Mouse (Mus musculus): ENCODE measurements around the gene Pex11b. TPM values are rescaled to one million over a fixed set of nuclear protein-coding genes. Genes with fewer than 3 reads are reported as not detected.
"Not testable (repeated sequence)": the region's sequence is repeated elsewhere in the genome, so short reads cannot be mapped to it uniquely, and the experiment has no call there.

Gene Pex11b
- polyA plus RNA-seq, 1 experiment from 2014 or later, result 55.0 TPM

- not testable (repeated sequence) for H3K36me3 ChIP-seq; H3K27me3 ChIP-seq; ATAC-seq (ENCODE audit: insufficient number of reproducible peaks, insufficient read depth, low FRiP score, low TSS enrichment); H3K4me3 ChIP-seq; H3K9me3 ChIP-seq; H3K4me2 ChIP-seq (replicated peaks); H3K9ac ChIP-seq; H3K27ac ChIP-seq
- peaks cover 17% of the 10 kb centered on the region for H3K4me1 ChIP-seq
- WGBS, result 86% methylated on average over 7 of the region's 7 CpGs
Observed at GRCm38 (mm10) chr3:96665732-96666363, 30.7 kb downstream of the Pex11b start.

DNA sequence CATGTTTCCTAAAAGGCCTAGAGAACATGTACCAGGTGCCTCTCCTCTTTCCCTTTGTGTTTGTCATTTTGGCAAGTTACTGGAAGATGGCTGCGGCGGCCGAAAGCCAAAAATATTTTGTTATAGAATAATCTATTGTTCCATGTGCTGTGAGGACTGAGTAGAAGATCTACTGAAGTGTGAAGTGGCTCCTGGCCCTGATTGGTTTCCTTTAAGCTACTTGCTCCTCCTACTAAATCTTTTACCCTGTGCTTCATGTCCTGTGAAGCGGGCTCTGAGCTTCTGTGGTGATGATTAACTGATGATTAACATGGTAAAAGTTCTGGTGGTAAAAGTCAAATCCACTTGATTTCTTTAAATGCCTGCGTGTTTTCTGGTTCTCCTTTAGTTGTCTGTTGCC lies 31.7 kb downstream of the Pex11b start:
- WGBS, result 91% methylated on average over 5 of the region's 5 CpGs
- Histone ChIP-seq H3K4me3 (no peak overlapping the region), H3K36me3 (no peaks in the 10 kb centered on the region), H3K9me3 (no peaks in the 10 kb centered on the region), H3K27me3 (0 out of 2 replicates have a peak, but pooled peaks cover 3% of the 10 kb centered on the region), H3K27ac (no peak overlapping the region), H3K9ac (no peak overlapping the region), H3K4me2 (replicated peaks) (no peak overlapping the region), H3K4me1 (peaks cover 17% of the 10 kb centered on the region)
- ATAC-seq (ENCODE audit: insufficient number of reproducible peaks, insufficient read depth, low FRiP score, low TSS enrichment), result no peak

DNA sequence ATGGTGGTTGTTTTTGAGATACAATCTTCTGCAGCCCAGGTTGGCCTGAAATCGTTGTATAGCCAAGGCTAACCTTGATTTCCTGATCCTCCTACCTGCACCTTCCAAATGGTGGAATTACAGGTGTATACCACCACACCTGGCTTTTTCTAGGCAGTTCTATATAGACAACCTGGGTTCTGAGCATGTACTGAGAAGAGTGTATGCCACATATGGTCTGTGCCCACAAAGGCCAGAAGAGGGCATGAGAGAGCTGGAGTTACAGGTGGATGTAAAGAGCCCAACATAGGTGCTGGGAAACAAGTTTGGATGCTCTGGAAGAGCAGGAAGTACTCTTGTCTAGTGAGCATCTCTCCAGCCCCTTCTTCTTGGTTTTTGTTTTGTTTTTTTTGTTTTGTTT lies 32.1 kb downstream of the Pex11b start:
- Histone ChIP-seq H3K4me3 (no peak overlapping the region), H3K27me3 (0 out of 2 replicates have a peak, but pooled peaks cover 3% of the 10 kb centered on the region), H3K27ac (no peak overlapping the region), H3K4me1 (peaks cover 17% of the 10 kb centered on the region), H3K4me2 (replicated peaks) (no peak overlapping the region), H3K36me3 (no peaks in the 10 kb centered on the region), H3K9me3 (no peaks in the 10 kb centered on the region), H3K9ac (no peak overlapping the region)
- 34% methylated on average over 1 of the region's 1 CpGs for WGBS
- ATAC-seq (ENCODE audit: insufficient number of reproducible peaks, insufficient read depth, low FRiP score, low TSS enrichment), result no peak

DNA sequence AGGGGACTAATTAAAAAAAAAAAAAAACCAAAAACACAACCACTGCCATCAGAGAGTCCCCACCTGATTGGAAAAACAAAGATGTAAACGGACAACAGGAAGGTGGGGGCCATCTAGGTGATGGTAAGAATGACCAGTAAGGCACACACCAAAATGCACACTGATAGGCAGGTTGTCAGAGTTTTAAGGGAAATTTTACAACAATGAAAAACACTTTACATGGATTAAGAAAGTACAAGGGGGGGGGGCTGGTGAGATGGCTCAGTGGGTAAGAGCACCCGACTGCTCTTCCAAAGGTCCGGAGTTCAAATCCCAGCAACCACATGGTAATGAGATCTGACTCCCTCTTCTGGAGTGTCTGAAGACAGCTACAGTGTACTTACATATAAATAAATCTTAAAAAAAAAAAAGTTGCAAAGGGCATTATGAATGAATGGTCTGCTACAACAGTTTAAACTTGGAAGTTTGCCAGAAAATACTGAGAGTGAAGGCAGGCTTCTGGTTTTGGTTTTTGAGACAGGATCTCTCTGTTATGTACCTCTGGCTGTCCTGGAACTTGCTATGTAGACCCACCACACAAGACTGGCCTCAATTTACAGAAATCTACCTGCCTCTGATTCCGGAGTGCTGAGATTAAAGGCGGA lies 33.4 kb downstream of the Pex11b start:
- Histone ChIP-seq H3K27me3 (0 out of 2 replicates have a peak, but pooled peaks cover 3% of the 10 kb centered on the region), H3K4me2 (replicated peaks) (no peak overlapping the region), H3K27ac (no peak overlapping the region), H3K9me3 (no peaks in the 10 kb centered on the region), H3K4me1 (peaks cover 7% of the 10 kb centered on the region), H3K4me3 (no peak overlapping the region), H3K9ac (no peak overlapping the region), H3K36me3 (no peaks in the 10 kb centered on the region)
- 97% methylated on average over 5 of the region's 5 CpGs for WGBS
- ATAC-seq (ENCODE audit: insufficient number of reproducible peaks, insufficient read depth, low FRiP score, low TSS enrichment), result no peak

DNA sequence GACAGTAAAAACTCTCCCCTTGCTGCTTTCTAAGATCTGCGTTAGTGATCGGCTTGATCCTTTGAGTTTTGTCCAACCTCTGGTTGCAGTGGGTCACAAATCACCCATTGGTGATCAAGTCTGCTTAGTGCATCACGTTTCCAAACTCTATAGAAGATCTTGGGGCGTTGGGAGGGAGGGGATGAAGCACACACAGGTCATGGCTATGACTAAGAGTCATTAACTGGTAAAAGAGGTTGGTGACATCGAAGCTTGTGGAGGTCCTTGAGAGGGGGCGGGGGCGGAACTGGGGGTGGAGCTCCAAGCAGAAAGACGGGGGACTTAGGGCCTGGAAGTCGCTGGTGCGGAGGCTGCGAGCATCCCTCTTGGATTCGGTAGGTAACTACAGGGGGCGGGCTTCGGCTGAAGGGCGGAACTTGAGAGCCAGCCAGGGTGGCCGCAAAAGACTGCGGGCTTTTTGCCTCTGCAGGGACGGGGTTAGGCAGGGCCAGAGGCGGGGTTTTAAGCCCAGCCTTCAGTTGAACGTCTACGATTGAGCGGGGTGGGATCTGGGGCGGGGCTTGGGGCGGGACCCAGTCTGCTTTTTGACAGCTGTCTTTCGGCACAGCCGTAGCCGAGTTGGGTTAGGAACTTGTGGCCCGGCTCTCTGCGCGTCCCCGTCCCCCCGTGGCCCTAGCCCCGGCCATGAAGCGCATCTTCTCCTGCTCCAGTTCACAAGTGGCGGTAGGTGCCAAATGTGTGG lies 34.7 kb downstream of the Pex11b start, which contains the start of gene Ankrd35:
Gene Ankrd35, plus strand, starts transcription at position 405 of the 742 bp plus-strand sequence.
- WGBS, result 5% methylated on average over 33 of the region's 35 CpGs

DNA sequence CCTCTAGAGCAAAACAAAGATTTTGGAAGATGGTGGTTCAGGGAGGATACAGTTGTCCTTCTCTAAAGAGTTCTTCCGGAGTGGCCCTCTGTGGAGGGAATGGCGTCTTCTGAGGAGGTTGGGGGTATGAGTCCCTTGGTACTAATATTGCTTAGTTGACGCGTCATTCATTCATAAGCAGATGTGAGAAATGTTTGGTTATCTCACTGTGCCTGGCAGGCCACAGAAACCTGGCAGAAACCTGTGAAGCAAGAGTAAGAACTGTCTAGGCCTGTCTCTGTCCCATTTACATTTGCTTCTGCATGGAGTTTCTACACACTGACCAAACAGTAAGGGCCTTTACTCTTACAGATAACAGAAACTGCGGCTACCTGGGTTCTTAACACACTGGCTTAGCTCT lies 36.3 kb downstream of the Pex11b start:
- 92% methylated on average over 5 of the region's 5 CpGs for WGBS
- Histone ChIP-seq H3K27me3 (0 out of 2 replicates have a peak, but pooled peaks cover 3% of the 10 kb centered on the region), H3K4me2 (replicated peaks) (no peak overlapping the region), H3K36me3 (no peaks in the 10 kb centered on the region), H3K9ac (no peak overlapping the region), H3K4me1 (peaks cover 5% of the 10 kb centered on the region), H3K4me3 (no peak overlapping the region), H3K27ac (no peak overlapping the region), H3K9me3 (no peaks in the 10 kb centered on the region)
- no peak for ATAC-seq (ENCODE audit: insufficient number of reproducible peaks, insufficient read depth, low FRiP score, low TSS enrichment)

More for the DNA sequence above, 34.7 kb downstream of the Pex11b start, which contains the start of gene Ankrd35:
- peak; percentile 88 for ATAC-seq (ENCODE audit: insufficient number of reproducible peaks, insufficient read depth, low FRiP score, low TSS enrichment)
- Histone ChIP-seq H3K27ac (no peak within 1 kb of the TSS), H3K9me3 (no peaks in the 10 kb centered on the region), H3K9ac (no peak within 1 kb of the TSS; the same call in 1 of the 2 replicates), H3K4me2 (replicated peaks) (peak within 1 kb of the TSS; percentile 80), H3K36me3 (no peaks in the 10 kb centered on the region), H3K4me3 (peak within 1 kb of the TSS; percentile 36), H3K4me1 (peaks cover 5% of the 10 kb centered on the region), H3K27me3 (0 out of 2 replicates have a peak, but pooled peaks cover 3% of the 10 kb centered on the region)

DNA sequence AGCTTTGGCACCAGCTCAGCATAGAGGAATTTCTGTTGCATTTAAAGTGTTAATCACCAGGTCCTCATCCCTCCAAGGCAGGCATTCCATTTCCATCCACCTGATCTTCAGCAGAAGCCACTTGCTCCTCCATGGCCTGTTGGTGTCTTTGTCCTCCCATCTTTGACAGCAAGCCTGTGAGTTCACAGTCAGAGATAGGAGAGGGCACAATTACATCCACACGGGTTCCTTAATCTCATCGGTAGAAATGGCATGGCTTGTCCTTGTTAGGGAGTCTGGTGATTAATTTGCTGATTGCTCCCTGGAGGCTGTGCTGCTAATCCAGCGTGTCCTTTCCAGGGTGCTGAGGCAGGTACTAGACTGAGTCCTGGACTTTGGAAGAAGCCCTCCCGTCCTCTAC lies 38.3 kb downstream of the Pex11b start:
- Histone ChIP-seq H3K36me3 (no peaks in the 10 kb centered on the region), H3K4me2 (replicated peaks) (no peak overlapping the region), H3K9ac (no peak overlapping the region), H3K27ac (no peak overlapping the region), H3K27me3 (0 out of 2 replicates have a peak, but pooled peaks cover 3% of the 10 kb centered on the region), H3K4me1 (peaks cover 5% of the 10 kb centered on the region), H3K9me3 (no peaks in the 10 kb centered on the region), H3K4me3 (no peak overlapping the region)
- WGBS, result 62% methylated on average over 4 of the region's 4 CpGs
- no peak for ATAC-seq (ENCODE audit: insufficient number of reproducible peaks, insufficient read depth, low FRiP score, low TSS enrichment)

DNA sequence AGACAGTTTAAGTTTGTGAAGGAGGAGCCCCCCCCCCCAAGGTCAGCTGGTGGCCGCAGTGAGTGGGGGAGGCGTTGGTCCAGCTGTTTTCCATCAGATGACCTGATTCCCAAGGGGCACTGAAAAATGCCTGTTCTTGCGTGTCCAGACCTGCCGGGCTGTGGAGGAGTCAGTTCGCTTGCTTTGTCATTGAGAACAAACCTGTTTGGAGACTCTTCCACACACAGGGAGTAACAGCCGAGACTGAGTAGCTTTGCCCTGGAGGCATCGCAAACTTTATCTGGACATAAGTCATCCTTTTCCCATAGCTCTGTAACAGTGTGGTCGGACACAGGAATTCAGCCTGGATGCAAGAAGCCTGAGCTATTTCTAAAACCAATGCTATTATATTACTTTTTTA lies 39.3 kb downstream of the Pex11b start:
- Histone ChIP-seq H3K9ac (no peak overlapping the region), H3K4me3 (no peak overlapping the region), H3K9me3 (no peaks in the 10 kb centered on the region), H3K4me2 (replicated peaks) (0 out of 2 replicates have a peak overlapping the region, but pooled peaks have one; percentile 20), H3K27me3 (peaks cover 8% of the 10 kb centered on the region; the same call in 1 of the 2 replicates), H3K4me1 (peaks cover 5% of the 10 kb centered on the region), H3K36me3 (no peaks in the 10 kb centered on the region), H3K27ac (peak overlapping the region; percentile 63)
- 15% methylated on average over 8 of the region's 8 CpGs for WGBS
- ATAC-seq (ENCODE audit: insufficient number of reproducible peaks, insufficient read depth, low FRiP score, low TSS enrichment), result no peak

DNA sequence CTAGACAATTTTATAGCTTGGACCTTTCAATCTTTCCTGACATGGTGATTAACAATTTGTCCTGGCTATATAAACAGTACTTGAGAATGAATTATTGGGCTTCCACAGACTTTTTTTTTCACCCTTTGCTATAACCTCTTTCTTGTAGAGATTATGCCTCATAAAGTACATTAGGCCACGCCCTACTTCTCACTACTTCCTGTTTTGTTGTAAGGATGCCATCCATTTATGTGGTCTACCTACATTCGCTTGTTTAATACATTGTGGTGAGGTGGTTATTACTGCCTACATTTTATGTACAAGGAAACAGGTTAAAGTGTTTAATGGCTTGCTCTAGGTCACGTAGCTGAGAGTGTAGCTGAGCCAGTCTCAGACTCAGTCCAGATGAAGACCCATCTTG lies 40.0 kb downstream of the Pex11b start:
- Histone ChIP-seq H3K27me3 (peaks cover 13% of the 10 kb centered on the region; the same call in 1 of the 2 replicates), H3K27ac (no peak overlapping the region), H3K4me2 (replicated peaks) (no peak overlapping the region), H3K4me1 (peaks cover 5% of the 10 kb centered on the region), H3K9me3 (no peaks in the 10 kb centered on the region), H3K9ac (no peak overlapping the region), H3K36me3 (no peaks in the 10 kb centered on the region), H3K4me3 (no peak overlapping the region)
- 84% methylated on average over 3 of the region's 3 CpGs for WGBS
- no peak for ATAC-seq (ENCODE audit: insufficient number of reproducible peaks, insufficient read depth, low FRiP score, low TSS enrichment)

GRCm38 (mm10) chr3:96675690-96676089 lies 40.5 kb downstream of the Pex11b start:
- Histone ChIP-seq H3K27me3 (peaks cover 13% of the 10 kb centered on the region; the same call in 1 of the 2 replicates), H3K4me1 (peaks cover 5% of the 10 kb centered on the region), H3K9ac (no peak overlapping the region), H3K36me3 (no peaks in the 10 kb centered on the region), H3K9me3 (no peaks in the 10 kb centered on the region), H3K4me3 (no peak overlapping the region), H3K4me2 (replicated peaks) (no peak overlapping the region), H3K27ac (no peak overlapping the region)
- ATAC-seq (ENCODE audit: insufficient number of reproducible peaks, insufficient read depth, low FRiP score, low TSS enrichment), result no peak
- WGBS, result 41% methylated on average over 3 of the region's 3 CpGs

DNA sequence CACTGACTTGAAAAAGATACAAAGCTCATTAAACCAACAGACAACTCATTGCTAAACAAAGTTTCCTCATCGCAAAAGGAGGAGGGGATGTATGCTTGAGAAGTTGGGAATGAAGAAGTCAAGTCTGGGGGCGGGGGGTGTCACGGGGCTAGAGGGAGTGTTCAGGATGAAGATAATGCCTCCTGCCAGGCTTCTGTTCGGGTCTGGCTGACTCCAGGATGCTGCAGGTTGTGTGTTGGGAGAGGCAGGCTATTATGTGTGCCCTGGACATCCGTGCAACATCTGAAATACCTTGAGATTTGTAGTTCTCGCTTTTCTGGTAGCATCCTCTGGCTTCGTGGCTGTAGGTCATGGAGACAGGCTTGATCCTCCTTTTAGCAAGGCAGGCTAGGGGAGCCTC lies 43.3 kb downstream of the Pex11b start:
- Histone ChIP-seq H3K4me1 (peaks cover 5% of the 10 kb centered on the region), H3K4me2 (replicated peaks) (no peak overlapping the region), H3K36me3 (no peaks in the 10 kb centered on the region), H3K9ac (no peak overlapping the region), H3K27me3 (peaks cover 13% of the 10 kb centered on the region; the same call in 1 of the 2 replicates), H3K27ac (no peak overlapping the region), H3K9me3 (no peaks in the 10 kb centered on the region), H3K4me3 (no peak overlapping the region)
- no peak for ATAC-seq (ENCODE audit: insufficient number of reproducible peaks, insufficient read depth, low FRiP score, low TSS enrichment)
- WGBS, result 63% methylated on average over 7 of the region's 7 CpGs
